Mouse (Mus musculus) cerebellum, adult 9-11 months (tissue): ENCODE measurements around the gene Lrrc4.

Experiments used
- DNase-seq: peaks from one replicate; pipeline ENCODE4 v3.0.0; 2022

Gene Lrrc4

GRCm38 (mm10) chr6:28831011-28831853 lies at the start of gene Lrrc4:
Gene Lrrc4 (minus strand): TSS chr6:28831747.
- DNase-seq, result peak; percentile 62

- no peak for DNase-seq
Measured at GRCm38 (mm10) chr6:28880909-28881308, 49.4 kb upstream of the Lrrc4 start.

GRCm38 (mm10) chr6:28879315-28879714 lies 47.8 kb upstream of the Lrrc4 start:
- DNase-seq, result no peak

GRCm38 (mm10) chr6:28877945-28878666 lies 46.6 kb upstream of the Lrrc4 start:
- DNase-seq, result no peak

GRCm38 (mm10) chr6:28876492-28876891 lies 44.9 kb upstream of the Lrrc4 start:
- no peak for DNase-seq

GRCm38 (mm10) chr6:28875333-28875732 lies 43.8 kb upstream of the Lrrc4 start:
- DNase-seq, result no peak

GRCm38 (mm10) chr6:28874759-28875158 lies 43.2 kb upstream of the Lrrc4 start:
- DNase-seq, result no peak

GRCm38 (mm10) chr6:28874053-28874452 lies 42.5 kb upstream of the Lrrc4 start:
- no peak for DNase-seq

GRCm38 (mm10) chr6:28872421-28872795 lies 40.9 kb upstream of the Lrrc4 start:
- no peak for DNase-seq

GRCm38 (mm10) chr6:28871725-28872420 lies 40.3 kb upstream of the Lrrc4 start:
- DNase-seq, result no peak

GRCm38 (mm10) chr6:28867516-28868251 lies 36.1 kb upstream of the Lrrc4 start:
- DNase-seq, result no peak

- no peak for DNase-seq
Measured at GRCm38 (mm10) chr6:28866206-28866605, 34.7 kb upstream of the Lrrc4 start.

- DNase-seq, result no peak
Measured at GRCm38 (mm10) chr6:28865112-28865511, 33.6 kb upstream of the Lrrc4 start.

- peak; percentile 47 for DNase-seq
Measured at GRCm38 (mm10) chr6:28864684-28865083, 33.1 kb upstream of the Lrrc4 start.

- DNase-seq, result no peak
Measured at GRCm38 (mm10) chr6:28862304-28862703, 30.8 kb upstream of the Lrrc4 start.

- DNase-seq, result no peak
Measured at GRCm38 (mm10) chr6:28860922-28861321, 29.4 kb upstream of the Lrrc4 start.

GRCm38 (mm10) chr6:28860450-28860849 lies 28.9 kb upstream of the Lrrc4 start:
- no peak for DNase-seq

GRCm38 (mm10) chr6:28859094-28859493 lies 27.5 kb upstream of the Lrrc4 start:
- DNase-seq, result no peak

GRCm38 (mm10) chr6:28857198-28858180 lies 25.9 kb upstream of the Lrrc4 start:
- DNase-seq, result no peak

GRCm38 (mm10) chr6:28856789-28857188 lies 25.2 kb upstream of the Lrrc4 start:
- no peak for DNase-seq

- DNase-seq, result peak; percentile 66
Measured at GRCm38 (mm10) chr6:28855442-28855841, 23.9 kb upstream of the Lrrc4 start.

GRCm38 (mm10) chr6:28854598-28854997 lies 23.1 kb upstream of the Lrrc4 start:
- DNase-seq, result no peak
